Comparison of ENCODE assay signal across 15 mouse cellular contexts in the genomic region with DNA sequence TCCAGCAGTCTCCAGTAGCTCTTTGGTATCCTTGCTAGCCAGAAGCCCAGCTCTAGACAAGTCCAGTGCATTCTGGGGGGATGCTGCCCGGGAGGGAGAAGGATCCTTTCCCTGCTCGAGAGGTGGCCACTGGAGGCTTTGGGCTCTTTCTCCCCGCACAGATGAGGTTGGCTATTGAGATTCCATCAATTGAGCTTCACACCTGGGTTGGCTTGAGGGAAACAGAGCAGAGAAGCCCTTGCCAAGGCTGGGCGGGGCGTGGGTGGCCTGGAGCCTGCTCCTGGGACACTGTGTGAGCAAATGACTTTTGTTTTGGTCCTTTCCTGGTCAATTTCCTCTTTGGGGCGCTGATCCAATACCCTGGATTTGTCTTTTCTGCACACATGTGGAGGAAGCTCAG. TPM values are rescaled to one million over a fixed set of nuclear protein-coding genes. Genes with fewer than 3 reads are reported as not detected.
DNase-seq lines count a peak whose midpoint lies in the region; ATAC-seq and TF ChIP-seq lines count a peak whose summit lies in the region.
"Had no signal": no experiment of that assay in that cellular context is flagged by ENCODE, and none has a peak within 500 bp of the region (broad histone marks: within the 10 kb centered on the region; RNA-seq: fewer than 3 reads in every experiment).

No protein-coding gene starts in this region.

- DNase-seq in cerebellum, postnatal 25 days = peak; percentile 61 to 63
- no peak for DNase-seq in left cerebral cortex, adult 2 months (ENCODE audit: extremely low spot score in 1 of 2, low spot score in 2 of 2)
- DNase-seq in left cerebral cortex, postnatal 36 days (ENCODE audit: low spot score in 2 of 2) = no peak
- DNase-seq in hindbrain, postnatal 0 days (ENCODE audit: low spot score) = no peak
- DNase-seq in stomach, postnatal 0 days (ENCODE audit: low spot score) = no peak
- no peak for DNase-seq in retina, embryonic 14.5 days (ENCODE audit: low spot score)
- DNase-seq: adrenal gland, adult 8-10 months; heart, adult 18-20 months; layer of hippocampus, adult 9-11 months; thymus, adult 18-20 months had no signal

- peak overlapping the region; percentile 69 for H3K4me2 ChIP-seq in hindbrain, postnatal 0 days (ENCODE audit: low read depth, low read length)
- H3K4me2 ChIP-seq in neural tube, embryonic 14.5 days (ENCODE audit: low read depth, low read length) = peak overlapping the region; percentile 72
- H3K4me2 ChIP-seq in stomach, postnatal 0 days (replicated peaks; ENCODE audit: low read depth) = no peak overlapping the region
- H3K4me2 ChIP-seq: liver, embryonic 12.5 days had no signal

- no peak for TF ChIP-seq CTCF in left cerebral cortex, adult 2 months (IDR thresholded peaks at IDR 0.05)
- TF ChIP-seq CTCF in hindbrain, postnatal 0 days (IDR thresholded peaks at IDR 0.05; ENCODE audit: low read depth) = no peak
- no peak for TF ChIP-seq CTCF in stomach, postnatal 0 days (IDR thresholded peaks at IDR 0.05; ENCODE audit: low read depth)

- no peaks in the 10 kb centered on the region for H3K9me3 ChIP-seq in hindbrain, postnatal 0 days (ENCODE audit: low read length)
- H3K9me3 ChIP-seq in neural tube, embryonic 14.5 days (ENCODE audit: control insufficient read depth, low read length) = no peaks in the 10 kb centered on the region
- no peaks in the 10 kb centered on the region for H3K9me3 ChIP-seq in stomach, postnatal 0 days (ENCODE audit: control insufficient read depth, low read length)
- H3K9me3 ChIP-seq: liver, embryonic 12.5 days had no signal

- H3K27ac ChIP-seq in left cerebral cortex, adult 2 months = peak overlapping the region; percentile 94
- peak overlapping the region; percentile 61; the same call in 1 of the 2 replicates for H3K27ac ChIP-seq in hindbrain, postnatal 0 days
- H3K27ac ChIP-seq in neural tube, embryonic 14.5 days (ENCODE audit: low read depth, low read length) = no peak overlapping the region
- H3K27ac ChIP-seq in stomach, postnatal 0 days (replicated peaks) = no peak overlapping the region
- H3K27ac ChIP-seq: liver, embryonic 12.5 days had no signal

- H3K4me3 ChIP-seq in left cerebral cortex, adult 2 months = peak overlapping the region; percentile 87
- H3K4me3 ChIP-seq in hindbrain, postnatal 0 days (ENCODE audit: low read length) = 0 out of 2 replicates have a peak overlapping the region, but pooled peaks have one; percentile 55
- peak overlapping the region; percentile 15; the same call in 1 of the 2 replicates for H3K4me3 ChIP-seq in neural tube, embryonic 14.5 days (ENCODE audit: low read depth, low read length)
- no peak overlapping the region for H3K4me3 ChIP-seq in stomach, postnatal 0 days (ENCODE audit: low read depth, low read length)
- H3K4me3 ChIP-seq: liver, embryonic 12.5 days had no signal

- WGBS in hindbrain, postnatal 0 days = 55% methylated on average over 6 of the region's 6 CpGs
- WGBS in neural tube, embryonic 14.5 days = 54% methylated on average over 6 of the region's 6 CpGs
- WGBS in stomach, postnatal 0 days = 79% methylated on average over 6 of the region's 6 CpGs

- H3K36me3 ChIP-seq in hindbrain, postnatal 0 days (ENCODE audit: insufficient read depth, low read length) = no peaks in the 10 kb centered on the region
- H3K36me3 ChIP-seq in neural tube, embryonic 14.5 days (ENCODE audit: control insufficient read depth, insufficient read depth, low read length) = no peaks in the 10 kb centered on the region
- H3K36me3 ChIP-seq in stomach, postnatal 0 days (ENCODE audit: control insufficient read depth, insufficient read depth, low read length) = no peaks in the 10 kb centered on the region
- H3K36me3 ChIP-seq: G1E; liver, embryonic 12.5 days had no signal

- H3K9ac ChIP-seq in hindbrain, postnatal 0 days (replicated peaks; ENCODE audit: low read length) = no peak overlapping the region
- H3K9ac ChIP-seq in neural tube, embryonic 14.5 days (replicated peaks; ENCODE audit: low read depth, low read length) = no peak overlapping the region
- no peak overlapping the region for H3K9ac ChIP-seq in stomach, postnatal 0 days (ENCODE audit: low read length)
- H3K9ac ChIP-seq: liver, embryonic 12.5 days had no signal

- no peak for ATAC-seq in cerebellum, adult (ENCODE audit: insufficient number of reproducible peaks, low FRiP score, low TSS enrichment)
- ATAC-seq in hindbrain, postnatal 0 days = no peak
- ATAC-seq in neural tube, embryonic 14.5 days (ENCODE audit: low read depth) = no peak
- no peak for ATAC-seq in stomach, postnatal 0 days (ENCODE audit: low FRiP score, low TSS enrichment)
- ATAC-seq: liver, embryonic 12.5 days had no signal

- no peaks in the 10 kb centered on the region; the same call in 1 of the 2 replicates for H3K4me1 ChIP-seq in hindbrain, postnatal 0 days (ENCODE audit: insufficient read depth, low read length)
- peaks cover 12% of the 10 kb centered on the region for H3K4me1 ChIP-seq in neural tube, embryonic 14.5 days (ENCODE audit: control insufficient read depth, insufficient read depth, low read length)
- 0 out of 2 replicates have a peak, but pooled peaks cover 6% of the 10 kb centered on the region for H3K4me1 ChIP-seq in stomach, postnatal 0 days (replicated peaks; ENCODE audit: control insufficient read depth, insufficient read depth)

- H3K27me3 ChIP-seq in hindbrain, postnatal 0 days (ENCODE audit: insufficient read depth, low read length) = peaks cover 3% of the 10 kb centered on the region; the same call in 1 of the 2 replicates
- H3K27me3 ChIP-seq in neural tube, embryonic 14.5 days (ENCODE audit: control insufficient read depth, insufficient read depth, low read length) = peaks cover 26% of the 10 kb centered on the region
- peaks cover 7% of the 10 kb centered on the region; the same call in 1 of the 2 replicates for H3K27me3 ChIP-seq in stomach, postnatal 0 days (ENCODE audit: control insufficient read depth, insufficient read depth, low read length)

- TF ChIP-seq EP300 in stomach, postnatal 0 days (optimal IDR thresholded peaks at IDR 0.05) = no peak

- intact Hi-C loops in left cerebral cortex, adult 2 months (cut with DNase I) = no loop called here
- intact Hi-C loops in left cerebral cortex, postnatal 36 days (cut with DNase I) = no loop called here

RNA-seq across cellular contexts. Expression of gene Rtn4rl1, which starts 2.5 kb away (rescaled TPM):
- 10 to 100 TPM; 89.0 to 99.0 TPM for total RNA-seq in left cerebral cortex, adult 2 months (2021)
- 10 to 100 TPM; 83.5 to 88.3 TPM for total RNA-seq in left cerebral cortex, postnatal 36 days (2021)
- total RNA-seq in hindbrain, postnatal 0 days (2014; rRNA removed) = 13.0 and 13.4 TPM in 2 replicates
- 9.9 and 10.7 TPM in 2 replicates for polyA plus RNA-seq in hindbrain, postnatal 0 days (2015; fragmentation: Nextera tagmentation; extraction: Ambion mirVana)
- 12.7 and 16.0 TPM in 2 replicates for polyA plus RNA-seq in neural tube, embryonic 14.5 days (2014; fragmentation: Nextera tagmentation; extraction: Ambion mirVana)
- 2.1 and 2.9 TPM in 2 replicates for polyA plus RNA-seq in stomach, postnatal 0 days (2015; fragmentation: Nextera tagmentation; extraction: Ambion mirVana)
- total RNA-seq: G1E had no signal
- polyA plus RNA-seq: G1E had no signal

RNA-seq across cellular contexts. Expression of gene Dph1, which starts 5.1 kb away (rescaled TPM):
- 10 to 100 TPM; 27.9 to 28.9 TPM for total RNA-seq in left cerebral cortex, adult 2 months (2021)
- total RNA-seq in left cerebral cortex, postnatal 36 days (2021) = 10 to 100 TPM; 25.3 to 25.6 TPM
- total RNA-seq in hindbrain, postnatal 0 days (2014; rRNA removed) = 31.3 and 39.2 TPM in 2 replicates
- polyA plus RNA-seq in hindbrain, postnatal 0 days (2015; fragmentation: Nextera tagmentation; extraction: Ambion mirVana) = 13.5 and 13.6 TPM in 2 replicates
- 11.4 and 15.6 TPM in 2 replicates for polyA plus RNA-seq in neural tube, embryonic 14.5 days (2014; fragmentation: Nextera tagmentation; extraction: Ambion mirVana)
- 15.2 and 15.8 TPM in 2 replicates for polyA plus RNA-seq in stomach, postnatal 0 days (2015; fragmentation: Nextera tagmentation; extraction: Ambion mirVana)

RNA-seq across cellular contexts. Expression of gene Ovca2, which starts 17.5 kb away (rescaled TPM):
- 10 to 100 TPM; 12.1 to 12.7 TPM for total RNA-seq in left cerebral cortex, adult 2 months (2021)
- total RNA-seq in left cerebral cortex, postnatal 36 days (2021) = 10 to 100 TPM; 11.0 to 13.3 TPM
- total RNA-seq in hindbrain, postnatal 0 days (2014; rRNA removed) = 11.0 and 17.6 TPM in 2 replicates
- 11.7 and 15.7 TPM in 2 replicates for polyA plus RNA-seq in hindbrain, postnatal 0 days (2015; fragmentation: Nextera tagmentation; extraction: Ambion mirVana)
- polyA plus RNA-seq in neural tube, embryonic 14.5 days (2014; fragmentation: Nextera tagmentation; extraction: Ambion mirVana) = 15.3 and 20.7 TPM in 2 replicates
- polyA plus RNA-seq in stomach, postnatal 0 days (2015; fragmentation: Nextera tagmentation; extraction: Ambion mirVana) = 19.3 and 20.2 TPM in 2 replicates

RNA-seq across cellular contexts. Expression of gene Hic1, which starts 26.8 kb away (rescaled TPM):
- 1 to 10 TPM; 3.3 to 3.9 TPM for total RNA-seq in left cerebral cortex, adult 2 months (2021)
- 1 to 10 TPM; 2.7 to 3.3 TPM for total RNA-seq in left cerebral cortex, postnatal 36 days (2021)
- 8.5 and 12.9 TPM in 2 replicates for total RNA-seq in hindbrain, postnatal 0 days (2014; rRNA removed)
- polyA plus RNA-seq in hindbrain, postnatal 0 days (2015; fragmentation: Nextera tagmentation; extraction: Ambion mirVana) = 1.7 TPM in 2 replicates
- polyA plus RNA-seq in neural tube, embryonic 14.5 days (2014; fragmentation: Nextera tagmentation; extraction: Ambion mirVana) = 0.33 and 2.6 TPM in 2 replicates
- polyA plus RNA-seq in stomach, postnatal 0 days (2015; fragmentation: Nextera tagmentation; extraction: Ambion mirVana) = 6.6 and 8.2 TPM in 2 replicates
- total RNA-seq: hematopoietic stem cell, adult 5-6 weeks had no signal

Comparison
In these comparisons a context has a peak if more than half of its experiments do, and no peak if none do; other contexts are left out.
1. DNase-seq: peak in cerebellum, postnatal 25 days (2 of 2); none in left cerebral cortex, adult 2 months (0 of 2), left cerebral cortex, postnatal 36 days (0 of 2), hindbrain, postnatal 0 days (single experiment), stomach, postnatal 0 days (single experiment) and retina, embryonic 14.5 days (single experiment).
2. H3K27ac ChIP-seq: peak in left cerebral cortex, adult 2 months (single experiment) and hindbrain, postnatal 0 days (single experiment); none in neural tube, embryonic 14.5 days (single experiment) and stomach, postnatal 0 days (single experiment).